Mouse (Mus musculus) olfactory bulb, adult 2 months (tissue): ENCODE results near the gene Syne2.
"Not testable (repeated sequence)": the region's sequence is repeated elsewhere in the genome, so short reads cannot be mapped to it uniquely, and the experiment has no call there.

Source experiments
- CTCF ChIP-seq: fragments of 200-500 bp; IDR thresholded peaks from 2 replicates; pipeline ENCODE4 v1.5.1; 2012; ENCODE audit warnings: low read depth, mild to moderate bottlenecking, low read length, moderate library complexity; ENCODE audit not compliant: insufficient read depth
- POLR2A ChIP-seq: fragments of 200-500 bp; IDR thresholded peaks from 2 replicates; pipeline ENCODE4 v1.6.1; 2012; ENCODE audit warnings: mild to moderate bottlenecking, low read depth, low read length, moderate library complexity; ENCODE audit not compliant: insufficient read depth

DNA sequence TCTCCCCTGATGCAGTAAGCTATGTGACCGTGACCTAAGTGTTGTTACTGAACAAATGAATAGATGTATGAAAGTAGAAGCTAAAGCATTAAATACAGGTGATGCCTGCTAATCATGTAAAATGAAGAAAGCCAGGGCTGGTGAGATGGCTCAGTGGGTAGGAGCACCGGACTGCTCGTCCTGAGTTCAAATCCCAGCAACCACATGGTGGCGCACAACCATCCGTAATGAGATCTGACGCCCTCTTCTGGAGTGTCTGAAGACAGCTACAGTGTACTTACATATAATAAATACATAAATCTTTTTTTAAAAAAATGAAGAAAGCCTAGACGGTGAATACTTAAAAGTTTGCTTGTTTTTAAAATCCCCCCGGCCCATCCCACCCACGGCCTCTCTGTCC is 315.1 kb downstream of the Syne2 start:
- TF ChIP-seq CTCF, POLR2A: not testable (repeated sequence)
